Mouse (Mus musculus): ENCODE measurements at regions not wholly inside any gene's neighbourhood (a gene's known extent, or its start where the extent isn't known, plus 50 kb on each side); places are given as distances from the start of the nearest gene placed in this dataset.

GRCm38 (mm10) chr17:87527174-87527573 lies 80.4 kb upstream of the Calm2 start:
- TF ChIP-seq ZC3H11A (IDR thresholded peaks at IDR 0.05; ENCODE audit: low read depth, low read length) (no peak), CTCF (IDR thresholded peaks at IDR 0.05 in 2 of 3, conservative IDR thresholded peaks at IDR 0.05 in 1 of 3; ENCODE audit: control insufficient read depth in 1 of 3, insufficient read depth in 1 of 3, low read depth in 2 of 3, low read length in 3 of 3, poor library complexity in 1 of 3, severe bottlenecking in 1 of 3) (no peak), EP300 (IDR thresholded peaks at IDR 0.05; ENCODE audit: low read depth in 1 of 2, low read length in 2 of 2) (no peak), ETS1 (IDR thresholded peaks at IDR 0.05; ENCODE audit: low read depth, low read length) (no peak), GATA1 (IDR thresholded peaks at IDR 0.05; ENCODE audit: low read depth, low read length) (no peak)

Measured in MEL (cell line).